Mouse (Mus musculus): ENCODE data around the gene Lgr6.

Lgr6 gene

DNA sequence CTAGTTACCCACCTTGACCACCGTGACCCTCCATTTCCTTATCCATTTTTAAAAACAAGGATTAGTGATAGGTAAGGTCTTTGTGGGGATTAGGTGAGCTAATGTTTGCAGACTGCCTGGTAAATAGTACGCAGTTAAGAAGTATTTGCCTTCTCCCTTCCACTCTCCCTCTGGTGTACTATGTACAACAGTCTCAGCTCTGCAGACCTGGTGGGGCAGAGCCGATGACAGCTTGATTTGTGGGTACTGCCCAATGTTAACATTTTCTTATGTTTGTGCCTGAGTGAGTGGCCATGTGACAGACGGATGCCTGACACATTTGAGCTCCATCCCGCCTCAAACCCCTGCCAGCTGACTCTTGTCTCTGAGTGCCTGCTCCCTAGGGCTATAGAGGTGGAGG lies 28.6 kb downstream of the Lgr6 start:
- in situ Hi-C loops (cut with MboI): no loop called here

DNA sequence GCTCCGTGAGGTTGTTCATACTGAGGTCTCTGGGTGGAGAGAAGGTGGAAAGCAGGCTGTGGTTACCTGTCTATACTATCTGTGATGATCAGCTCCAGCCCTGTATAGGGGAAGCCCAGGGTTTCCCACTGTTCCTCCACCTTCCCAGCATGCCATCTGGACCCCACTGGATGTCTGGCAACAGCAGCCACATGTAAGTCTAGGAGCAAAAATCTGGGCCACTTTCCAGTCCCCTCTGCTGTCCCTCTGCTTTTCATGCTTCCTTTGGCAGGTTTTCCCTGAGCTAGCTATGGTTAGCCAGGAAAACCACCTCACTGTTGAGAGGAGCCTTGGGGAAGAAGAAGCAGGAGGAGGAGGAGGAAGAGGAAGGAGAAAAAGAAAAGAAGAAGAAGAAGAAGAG lies 29.8 kb downstream of the Lgr6 start:
- in situ Hi-C loops (cut with MboI): no loop called here

DNA sequence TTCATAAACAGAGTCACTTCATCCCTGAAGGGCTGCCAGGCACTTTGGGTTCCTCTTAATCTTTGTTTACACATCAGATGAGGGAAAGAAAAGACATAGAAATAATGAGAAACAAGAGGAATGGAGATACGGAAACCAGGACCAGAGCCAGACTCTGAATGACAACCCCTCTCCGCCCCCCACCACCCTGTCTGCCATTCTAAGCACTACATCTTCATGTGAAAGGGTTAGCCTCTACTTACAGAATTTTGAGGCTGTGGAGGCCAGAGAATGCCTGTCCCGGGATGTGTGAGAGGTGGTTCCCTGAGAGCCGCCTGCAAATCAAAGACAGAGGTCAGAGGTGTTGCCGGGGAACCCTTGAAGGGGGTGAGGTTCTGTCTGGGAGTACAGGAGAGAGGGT lies 32.4 kb downstream of the Lgr6 start:
- in situ Hi-C loops (cut with MboI): no loop called here

DNA sequence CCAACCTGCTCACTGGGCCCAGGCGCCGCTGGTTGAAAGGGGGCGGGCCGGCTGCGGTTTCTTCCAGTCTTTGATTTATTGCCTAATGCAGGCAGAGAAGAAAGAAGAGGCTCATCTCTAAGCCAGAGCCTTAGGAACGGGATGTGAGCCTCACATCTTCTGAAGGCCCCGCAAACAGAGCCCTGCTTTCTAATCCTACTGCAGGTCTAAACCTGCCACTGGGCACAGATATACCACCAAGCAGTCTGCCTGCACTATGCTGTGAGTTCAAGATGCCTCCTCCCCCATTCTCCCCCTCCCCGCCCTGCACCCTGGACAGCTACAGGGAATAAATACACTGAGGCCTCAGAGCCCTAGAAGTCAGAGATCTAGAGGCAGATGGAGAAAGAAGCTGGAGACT lies 35.2 kb downstream of the Lgr6 start:
- in situ Hi-C loops (cut with MboI): no loop called here

DNA sequence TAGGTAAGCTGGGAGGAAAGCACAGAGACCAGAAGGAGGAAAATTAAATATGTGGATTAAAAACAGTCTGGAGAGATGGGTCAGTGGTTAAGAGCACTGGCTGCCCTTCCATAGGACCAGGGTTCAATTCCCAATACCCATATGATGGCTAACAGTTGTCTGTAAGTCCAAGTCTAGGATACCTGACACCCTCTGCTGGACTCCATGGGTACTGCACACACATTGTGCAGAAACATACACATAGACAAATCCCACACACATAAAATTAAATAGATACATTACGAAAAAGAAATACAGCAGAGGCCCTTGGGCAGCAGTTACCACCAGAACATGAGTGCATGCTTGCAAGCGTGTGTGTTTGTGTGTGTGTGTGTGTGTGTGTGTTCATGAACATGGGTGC lies 40.6 kb downstream of the Lgr6 start:
- in situ Hi-C loops (cut with MboI): no loop called here

DNA sequence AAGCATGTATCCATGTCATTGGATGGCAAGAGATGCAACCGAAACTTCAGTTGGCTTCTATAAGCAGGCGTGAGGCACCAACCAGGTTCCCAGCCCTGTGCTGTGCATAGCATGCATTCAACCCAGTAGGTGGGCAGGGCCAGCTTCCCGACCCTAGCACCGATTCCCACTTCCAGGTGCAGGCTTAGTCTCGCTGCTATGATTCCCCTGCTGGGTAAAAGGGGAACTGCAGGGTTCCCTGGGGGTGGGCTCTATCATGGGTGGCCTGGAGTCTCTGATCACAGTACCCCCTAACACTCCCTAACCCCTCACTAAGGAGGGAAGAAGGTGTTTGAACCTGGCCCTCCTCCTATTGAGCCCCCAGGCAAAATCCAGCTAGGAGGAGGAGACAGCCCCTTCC lies 42.1 kb downstream of the Lgr6 start:
- in situ Hi-C loops (cut with MboI): no loop called here

DNA sequence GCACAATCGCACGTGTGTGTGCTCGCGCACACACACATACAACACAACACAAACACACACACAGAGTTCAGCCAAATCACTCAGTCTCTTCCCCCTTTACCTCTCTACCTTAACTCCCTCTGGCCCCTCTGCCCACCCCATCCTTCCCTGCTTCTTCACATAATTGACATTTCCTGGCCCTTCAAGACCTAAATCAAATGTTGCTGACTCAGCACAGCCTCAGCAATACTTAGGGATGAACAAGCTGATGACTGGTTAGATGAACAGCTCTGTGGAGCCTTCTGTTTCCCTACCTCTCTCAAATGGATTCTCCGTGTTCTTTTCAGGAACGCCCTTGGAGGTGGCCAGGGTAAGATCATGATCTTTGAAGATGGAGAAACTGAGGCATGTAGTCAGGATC lies 43.8 kb downstream of the Lgr6 start:
- in situ Hi-C loops (cut with MboI): no loop called here

DNA sequence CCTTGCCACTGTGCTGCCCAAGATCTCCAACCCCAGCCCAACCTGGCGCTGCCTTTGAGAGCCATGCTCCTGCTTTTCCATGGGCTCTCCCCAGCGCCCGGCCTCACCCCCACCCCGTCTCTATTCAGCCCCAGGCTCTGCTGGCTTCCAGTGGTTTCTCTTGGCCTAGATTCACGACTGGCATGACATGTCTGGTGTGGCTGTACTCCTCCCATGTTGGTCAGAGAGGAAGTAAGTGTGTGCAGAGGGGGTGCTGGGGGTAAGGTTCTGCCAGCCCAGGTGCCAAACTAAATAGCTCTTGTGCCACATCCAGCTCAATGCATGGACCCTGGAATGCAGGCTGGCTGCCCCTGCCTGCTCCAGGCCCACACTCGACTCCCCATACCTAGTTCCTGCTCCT lies 44.9 kb downstream of the Lgr6 start:
- in situ Hi-C loops (cut with MboI): no loop called here

DNA sequence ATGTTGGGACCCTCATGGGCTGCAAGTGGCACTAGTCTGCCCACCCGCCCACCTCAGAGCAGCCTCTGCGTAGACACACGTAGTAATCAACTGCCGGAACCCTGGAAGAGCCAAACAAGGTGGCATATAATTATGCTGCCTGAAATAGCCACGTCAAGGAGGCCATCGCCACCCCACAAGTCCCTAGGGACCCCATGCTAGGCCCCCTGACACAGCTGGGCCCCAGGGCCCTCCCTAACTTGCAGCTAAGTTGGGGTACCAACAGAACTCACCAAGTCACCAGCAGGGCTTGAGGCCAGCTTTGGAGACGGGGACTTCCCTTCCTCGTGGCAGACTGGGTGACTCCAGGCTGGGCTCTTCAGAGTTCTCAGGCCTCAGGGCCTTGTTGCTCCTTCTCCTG lies 48.2 kb downstream of the Lgr6 start:
- in situ Hi-C loops (cut with MboI): no loop called here

DNA sequence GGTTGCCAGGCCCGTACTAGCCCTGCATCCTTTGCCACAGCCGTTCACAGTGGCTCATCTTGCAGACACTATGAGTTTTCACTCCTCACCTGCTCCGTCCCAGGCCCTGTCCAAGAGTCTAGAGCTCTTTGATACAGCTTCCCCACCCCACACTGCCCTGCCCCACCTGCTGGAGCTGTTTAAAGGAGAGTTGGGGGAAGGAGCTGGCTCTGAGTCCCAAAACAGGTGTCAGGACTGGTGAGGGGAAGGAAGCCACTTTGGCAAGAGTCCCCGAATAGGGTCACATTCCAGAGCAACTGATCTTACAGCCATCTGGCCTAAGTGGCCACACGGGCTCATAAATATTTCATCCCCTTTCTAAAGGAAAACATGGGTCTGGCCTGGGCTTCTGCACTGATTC lies 51.0 kb downstream of the Lgr6 start:
- in situ Hi-C loops (cut with MboI): no loop called here

DNA sequence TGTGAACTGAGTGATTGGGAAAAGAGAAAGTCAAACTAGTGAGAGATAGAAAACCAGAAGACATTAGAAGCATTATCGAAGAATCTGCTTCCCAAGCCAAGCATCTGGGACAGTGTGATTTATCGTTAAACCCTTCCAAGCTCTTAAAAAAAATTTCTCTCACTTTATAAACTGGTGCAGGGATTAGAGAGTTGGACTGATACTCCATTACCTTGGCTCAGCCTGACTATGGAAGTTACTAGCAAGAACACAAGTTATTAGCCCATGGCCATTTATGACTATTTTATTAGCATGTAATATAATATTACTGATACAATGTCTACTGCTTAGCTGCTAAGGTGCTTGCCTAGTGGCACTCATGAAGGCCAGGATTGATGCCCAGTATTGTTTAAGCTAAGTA lies 60.6 kb downstream of the Lgr6 start:
- in situ Hi-C loops (cut with MboI): no loop called here

DNA sequence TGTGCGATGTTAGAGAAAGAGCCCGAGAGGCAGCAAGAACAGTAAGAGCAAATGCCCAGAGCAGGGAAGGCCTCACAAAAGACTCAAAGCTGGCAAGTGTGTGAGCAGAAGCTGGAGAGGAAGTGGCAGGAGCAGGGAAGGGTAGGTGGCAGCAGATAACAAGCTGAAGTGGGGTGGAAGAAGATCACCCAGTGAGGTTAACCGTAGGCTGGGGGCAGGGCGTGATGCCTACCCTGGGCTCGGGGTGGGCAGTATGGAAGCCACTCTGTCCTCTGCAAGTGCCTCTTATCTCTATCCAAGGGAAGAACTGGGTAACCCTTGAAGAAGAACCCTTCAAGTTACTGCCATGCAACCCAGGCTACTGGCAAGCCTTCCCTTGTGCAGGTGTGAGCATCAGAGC lies 68.8 kb downstream of the Lgr6 start:
- in situ Hi-C loops (cut with MboI): no loop called here

DNA sequence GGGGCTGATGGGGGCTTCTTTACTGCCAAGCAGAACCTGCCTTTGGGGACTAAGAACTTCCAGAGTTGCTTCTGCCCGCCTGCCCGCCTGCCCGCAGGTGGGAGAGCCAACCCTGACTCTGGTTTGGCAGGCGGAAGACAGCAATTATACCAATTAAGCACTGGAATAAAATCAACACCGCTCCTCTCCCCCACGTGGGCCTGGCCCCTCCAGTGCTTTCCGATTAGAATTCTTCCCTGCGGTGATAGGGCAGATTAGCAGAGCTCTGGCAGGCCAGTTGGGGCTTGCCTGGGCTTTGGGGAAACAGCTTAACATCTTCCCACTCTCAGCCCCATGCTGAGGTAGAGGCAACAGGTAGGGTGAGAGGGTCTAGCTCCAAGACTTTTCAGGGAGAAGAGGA lies 72.4 kb downstream of the Lgr6 start:
- in situ Hi-C loops (cut with MboI): no loop called here

DNA sequence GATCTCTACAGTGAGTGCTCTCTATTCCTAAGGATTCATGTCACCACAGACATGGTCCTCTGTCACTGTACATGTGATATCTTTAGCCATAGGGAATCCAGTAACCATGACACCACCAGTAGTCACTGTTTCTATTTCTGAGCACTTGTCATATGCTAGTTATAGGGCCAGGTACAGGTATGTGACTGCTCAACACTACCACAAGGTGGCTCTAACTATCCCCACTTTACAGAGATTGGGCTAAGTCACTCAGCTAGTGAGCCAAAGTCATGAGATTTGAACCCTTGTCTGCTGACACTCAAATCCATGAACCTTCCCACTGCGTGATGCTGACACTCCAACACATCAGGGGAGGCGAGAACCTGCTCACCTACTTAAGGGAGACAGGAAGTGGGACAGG lies 75.0 kb downstream of the Lgr6 start:
- in situ Hi-C loops (cut with MboI): no loop called here

DNA sequence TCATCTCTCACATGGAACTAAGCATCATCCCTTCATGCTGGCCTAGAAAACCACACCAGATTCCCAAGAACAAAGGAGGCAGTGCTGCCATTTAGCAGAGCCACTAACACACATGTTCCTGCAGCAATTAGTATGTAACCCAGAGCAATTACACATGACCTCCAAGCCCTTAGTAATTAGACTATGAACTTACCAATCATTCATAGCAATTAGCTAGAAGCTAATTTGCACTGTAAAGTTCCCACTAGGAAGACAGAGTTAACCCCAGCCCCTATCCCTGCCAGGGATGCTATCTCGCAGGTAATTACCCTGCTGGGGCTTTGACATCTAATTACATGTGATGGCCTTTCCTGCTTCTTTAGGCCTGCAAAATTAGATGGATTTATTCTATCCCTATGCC lies 78.8 kb downstream of the Lgr6 start:
- in situ Hi-C loops (cut with MboI): no loop called here

DNA sequence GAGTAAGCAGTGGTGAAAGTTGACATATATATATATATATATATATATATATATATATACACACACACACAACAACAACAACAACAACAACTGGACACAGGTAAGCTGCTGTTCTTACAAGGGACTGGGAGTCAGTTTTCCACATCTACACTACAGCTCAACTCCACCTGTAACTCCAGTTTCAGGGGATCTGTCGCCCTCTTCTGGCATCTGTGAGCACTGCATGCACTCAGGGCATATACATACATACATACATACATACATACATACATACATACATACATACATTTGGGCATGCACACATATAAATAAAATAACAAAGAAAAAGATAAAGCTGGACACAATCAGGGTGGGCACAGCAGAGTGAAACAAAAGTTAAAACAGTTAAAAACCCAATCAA lies 81.5 kb downstream of the Lgr6 start:
- in situ Hi-C loops (cut with MboI): no loop called here

DNA sequence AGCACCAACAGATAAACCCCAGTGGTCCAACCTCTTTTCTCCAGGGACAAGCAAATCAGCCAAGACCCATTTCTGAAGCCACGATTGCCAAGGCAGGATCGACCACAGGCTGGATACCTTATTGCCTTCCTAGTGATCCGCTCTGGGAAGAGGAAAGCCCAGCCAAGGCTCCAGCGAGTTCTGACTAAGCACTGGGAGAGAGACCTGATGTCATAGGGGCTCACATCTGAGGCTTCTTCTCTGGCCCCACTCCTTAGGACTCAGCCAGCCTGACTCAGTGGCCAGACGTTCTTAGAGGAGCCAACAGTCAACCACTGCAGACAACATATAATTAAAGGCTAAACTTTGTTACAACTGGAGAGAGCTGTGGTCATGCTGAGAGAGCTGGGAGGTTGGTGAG lies 83.1 kb downstream of the Lgr6 start:
- in situ Hi-C loops (cut with MboI): no loop called here

DNA sequence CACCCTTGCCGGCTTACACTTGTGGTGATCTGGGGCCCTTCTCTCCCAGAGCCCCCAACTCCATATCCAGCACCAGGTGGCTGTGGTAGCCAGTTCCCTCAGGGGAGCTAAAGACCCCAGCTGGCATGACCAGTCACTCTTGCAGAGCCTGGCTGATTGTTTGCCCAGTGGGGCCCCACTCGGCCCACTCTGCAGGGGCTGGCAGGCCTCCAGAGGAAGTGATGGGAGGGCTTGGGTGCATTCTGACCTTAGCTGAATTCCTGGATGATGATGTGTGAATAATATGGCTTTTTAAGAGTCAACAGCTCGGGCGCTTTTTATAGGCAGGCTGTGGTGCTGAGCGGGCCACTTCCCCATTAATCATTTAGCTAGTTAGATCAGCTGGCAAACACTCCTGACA lies 84.1 kb downstream of the Lgr6 start:
- in situ Hi-C loops (cut with MboI): no loop called here

DNA sequence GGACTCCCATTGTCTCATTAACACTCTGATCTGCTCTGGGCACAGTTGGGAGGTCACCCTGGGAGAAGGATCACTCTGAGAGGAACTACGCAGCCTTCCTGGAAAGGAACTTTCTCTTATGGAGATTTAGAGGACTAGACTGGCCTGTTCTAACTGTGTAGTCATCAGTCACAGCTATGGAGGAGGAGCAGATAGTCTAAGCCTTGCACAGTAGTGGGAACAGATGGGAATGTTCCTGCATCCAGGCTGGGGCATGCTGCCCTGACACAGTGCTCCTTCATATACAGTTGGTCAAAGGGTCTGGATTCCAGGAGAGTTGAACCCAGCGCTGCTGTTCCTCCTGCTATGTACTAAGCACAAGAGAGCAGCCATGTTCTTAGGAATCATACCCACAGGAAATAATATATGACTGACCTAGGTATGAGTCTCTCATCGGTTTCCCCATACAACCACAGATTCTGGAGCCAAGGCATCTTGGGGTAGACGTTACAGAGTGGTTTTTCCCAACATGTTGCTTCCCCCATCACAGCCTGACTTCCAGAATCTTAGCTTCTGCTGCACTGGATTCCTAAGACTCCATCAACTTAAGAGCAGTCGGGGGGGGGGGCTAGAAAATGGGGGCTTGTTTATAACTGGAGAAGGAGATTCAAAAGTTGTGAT lies 84.7 kb downstream of the Lgr6 start:
- in situ Hi-C loops (cut with MboI): no loop called here

DNA sequence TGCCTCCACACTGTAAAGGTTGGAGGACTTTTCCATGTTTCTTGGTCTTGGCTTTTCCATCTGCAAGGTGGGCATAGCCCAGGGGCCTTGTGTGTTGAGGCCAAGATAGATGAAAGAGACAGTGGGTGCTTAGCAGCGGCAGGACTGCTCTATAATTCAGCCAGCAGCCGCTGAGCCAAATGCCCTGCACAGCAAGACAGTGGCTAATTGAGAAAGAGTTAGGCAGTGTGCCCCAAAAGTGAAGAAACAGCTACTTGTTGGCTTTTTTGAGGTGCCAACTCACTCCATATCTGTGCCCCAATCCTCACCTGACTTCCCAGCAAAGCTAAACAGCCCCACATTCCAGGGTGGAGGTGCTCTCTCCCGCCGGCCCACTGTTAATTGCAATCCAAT lies 85.3 kb downstream of the Lgr6 start:
- in situ Hi-C loops (cut with MboI): no loop called here

DNA sequence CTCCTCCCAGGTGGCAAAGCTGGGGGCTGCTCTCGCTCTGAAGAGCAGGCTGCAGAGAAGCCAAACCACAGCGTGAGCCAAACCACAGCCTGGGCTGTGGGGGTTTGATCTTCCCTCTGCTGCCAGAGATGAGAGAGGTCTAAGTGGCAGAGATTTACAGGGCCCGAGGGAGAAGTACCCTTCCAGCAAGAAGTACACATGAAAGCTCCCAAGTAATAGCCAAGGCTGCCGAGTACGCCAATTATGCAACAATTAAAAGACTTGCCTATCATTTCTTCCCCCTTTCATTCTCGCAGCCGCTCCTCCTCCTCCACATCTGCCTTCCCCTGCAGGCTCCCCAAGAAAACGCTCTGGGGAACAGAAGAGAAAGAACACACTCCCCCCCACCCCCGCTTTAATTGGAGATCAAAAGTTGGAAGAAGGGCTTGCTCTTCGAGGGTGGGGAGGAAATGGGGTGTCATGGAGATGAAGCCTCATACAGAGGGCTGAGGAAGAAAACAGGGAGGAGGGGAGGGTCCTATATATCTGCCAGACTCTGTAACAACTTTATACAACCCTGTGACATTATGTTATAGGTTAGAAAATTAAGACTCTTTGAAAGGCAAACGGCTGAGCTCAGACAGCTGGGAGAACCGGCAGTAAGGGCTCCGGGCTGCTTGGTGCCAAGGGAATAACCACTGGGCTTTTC lies 85.8 kb downstream of the Lgr6 start:
- in situ Hi-C loops (cut with MboI): no loop called here

DNA sequence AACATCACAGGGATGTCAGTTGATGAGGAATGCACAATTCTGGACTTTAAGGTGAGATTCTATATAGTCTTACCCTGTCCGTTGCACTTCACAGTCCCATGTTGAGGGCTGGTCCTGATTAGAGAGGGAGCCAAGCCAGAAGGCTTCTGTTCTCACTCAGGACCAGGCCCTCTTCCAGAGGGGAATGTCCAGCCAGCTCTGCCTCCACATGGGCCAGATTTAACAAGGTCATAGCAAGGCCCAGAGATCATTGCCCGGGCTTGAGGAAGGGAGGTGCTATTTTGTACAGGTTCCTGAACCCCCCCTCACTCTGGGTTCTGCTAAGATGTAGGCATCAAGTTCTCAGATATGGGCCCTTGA lies 87.4 kb downstream of the Lgr6 start:
- in situ Hi-C loops (cut with MboI): no loop called here

DNA sequence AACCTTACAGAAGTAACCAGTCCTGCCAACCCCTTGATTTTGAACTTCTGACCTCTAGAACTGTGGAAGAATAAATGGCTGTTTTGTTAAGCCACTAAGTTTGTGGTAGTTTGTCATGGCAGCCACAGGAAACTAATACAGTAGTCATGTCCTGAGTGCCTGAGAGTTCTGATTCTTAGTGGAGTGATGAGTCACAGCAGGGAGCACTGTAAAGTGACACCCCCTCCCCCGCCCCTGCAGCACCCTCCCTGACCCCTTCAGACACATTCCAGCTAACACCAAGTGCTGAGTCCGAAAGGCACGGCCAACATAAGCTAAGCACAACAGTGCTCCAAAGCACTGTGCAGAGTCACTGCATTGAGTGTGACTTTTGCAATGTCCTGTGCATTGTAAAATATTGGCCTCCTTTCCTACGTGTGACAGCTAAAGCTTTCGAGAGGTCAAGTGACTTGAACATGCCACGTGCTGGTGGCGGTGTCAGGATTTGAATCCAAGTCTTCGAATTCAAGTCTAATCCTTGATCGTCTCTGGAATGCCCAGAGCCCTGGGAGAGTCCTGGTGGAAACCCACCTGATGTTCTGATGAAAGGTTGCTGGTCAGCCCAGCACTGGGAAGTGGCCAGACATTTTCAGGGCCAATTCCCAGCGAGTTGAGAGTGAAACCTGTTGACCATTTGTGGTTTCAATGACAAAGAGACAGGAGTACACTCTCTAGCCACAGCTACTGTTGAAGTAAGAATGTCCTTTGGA lies 88.0 kb downstream of the Lgr6 start:
- in situ Hi-C loops (cut with MboI): no loop called here
